Mouse (Mus musculus) intestine, embryonic 16.5 days (tissue): ENCODE measurements at regions not wholly inside any gene's neighbourhood (a gene's known extent, or its start where the extent isn't known, plus 50 kb on each side); places are given as distances from the start of the nearest gene placed in this dataset.
"Not testable (repeated sequence)": the region's sequence is repeated elsewhere in the genome, so short reads cannot be mapped to it uniquely, and the experiment has no call there.

ENCODE experiments used
- ATAC-seq: fragments of 200-750 bp; cut with Nextera tagmentation; 2 replicates; pipeline ENCODE4 v1.8.0; 2017; ENCODE audit warnings: moderate TSS enrichment, moderate library complexity
- H3K27ac ChIP-seq: fragments of 300-500 bp; sonication (generic); 2 replicates; pipeline ENCODE4 v1.5.1; 2014; ENCODE audit warnings: mild to moderate bottlenecking, low read length
- H3K27me3 ChIP-seq: fragments of 300-500 bp; sonication (generic); replicated peaks from 2 replicates; pipeline ENCODE4 v1.6.1; 2014; ENCODE audit warnings: low read length, control low read depth, mixed read lengths; ENCODE audit not compliant: control insufficient read depth, insufficient read depth
- H3K36me3 ChIP-seq: fragments of 300-500 bp; sonication (generic); 2 replicates; pipeline ENCODE4 v1.6.1; 2014; ENCODE audit warnings: low read length, control low read depth; ENCODE audit not compliant: control insufficient read depth, insufficient read depth
- H3K4me1 ChIP-seq: fragments of 300-500 bp; sonication (generic); 2 replicates; pipeline ENCODE4 v1.6.1; 2014; ENCODE audit warnings: low read length, control low read depth, mixed read lengths; ENCODE audit not compliant: control insufficient read depth, insufficient read depth
- H3K4me2 ChIP-seq: fragments of 300-500 bp; sonication (generic); 2 replicates; pipeline ENCODE4 v1.6.1; 2014; ENCODE audit warnings: low read depth, low read length, control low read depth
- H3K4me3 ChIP-seq: fragments of 300-500 bp; sonication (generic); 2 replicates; pipeline ENCODE4 v1.5.1; 2014; ENCODE audit warnings: mild to moderate bottlenecking, low read length
- H3K9ac ChIP-seq: fragments of 300-500 bp; sonication (generic); 2 replicates; pipeline ENCODE4 v1.6.1; 2014; ENCODE audit warnings: low read depth, low read length
- H3K9me3 ChIP-seq: fragments of 300-500 bp; sonication (generic); 2 replicates; pipeline ENCODE4 v1.6.1; 2016; ENCODE audit warnings: low read length, control low read depth; ENCODE audit not compliant: control insufficient read depth
- WGBS: fragments of 180-500 bp; shearing (Covaris S2); extraction: QIAGEN DNeasy Blood & Tissue Kit; methylation state at CpG from one replicate; pipeline ENCODE4 v1.1.7; 2014; 5-methylcytosine and 5-hydroxymethylcytosine counted together

DNA sequence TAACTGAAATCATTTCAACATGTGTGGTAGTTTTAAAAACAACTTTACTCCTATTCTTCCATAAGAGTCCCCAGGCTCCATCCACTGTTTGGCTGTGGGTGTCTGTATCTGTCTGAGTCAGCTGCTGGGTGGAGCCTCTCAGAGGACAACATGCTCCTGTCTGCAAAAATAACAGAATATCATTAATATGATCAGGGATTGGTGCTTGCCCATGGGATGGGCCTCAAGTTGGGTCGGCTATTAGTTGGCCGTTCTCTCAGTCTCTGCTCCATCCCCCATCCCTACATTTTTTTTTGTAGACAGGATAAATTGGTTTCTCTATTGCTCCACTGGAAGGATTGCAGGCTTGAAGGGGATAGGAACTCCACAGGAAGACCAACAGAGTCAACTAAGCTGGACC, 108.5 kb upstream of the Fgf16 start:
- 93% methylated on average over 2 of the region's 2 CpGs for WGBS
- not testable (repeated sequence) for ATAC-seq, H3K4me2 ChIP-seq, H3K4me3 ChIP-seq, H3K9me3 ChIP-seq, H3K27ac ChIP-seq, H3K4me1 ChIP-seq, H3K27me3 ChIP-seq, H3K36me3 ChIP-seq, H3K9ac ChIP-seq

DNA sequence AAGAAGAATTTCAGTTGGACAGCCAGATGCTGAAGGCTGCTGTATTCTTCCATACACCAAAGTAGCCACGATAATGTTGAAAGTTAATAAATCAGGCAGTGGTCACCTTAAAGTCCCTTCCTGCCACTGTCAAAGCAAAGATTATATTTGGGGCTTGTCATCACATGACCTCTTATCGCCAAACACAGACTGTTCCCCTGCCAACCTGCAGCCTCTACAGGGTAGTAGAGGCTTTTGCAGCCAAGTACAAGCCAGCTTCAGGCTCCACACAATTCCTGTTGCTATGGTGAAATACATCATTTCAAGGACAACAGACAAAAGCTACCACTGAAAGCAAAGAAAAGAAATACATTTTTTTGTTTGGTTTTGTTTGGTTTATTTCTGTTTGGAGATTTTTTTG, 93.5 kb upstream of the Fgf16 start:
- Histone ChIP-seq H3K27ac (no peak overlapping the region), H3K4me2 (no peak overlapping the region), H3K36me3 (no peaks in the 10 kb centered on the region), H3K9me3 (no peaks in the 10 kb centered on the region), H3K4me1 (no peaks in the 10 kb centered on the region), H3K9ac (no peak overlapping the region), H3K27me3 (no peaks in the 10 kb centered on the region), H3K4me3 (no peak overlapping the region)
- ATAC-seq, result no peak
- WGBS, result 83% methylated on average over 2 of the region's 2 CpGs

- H3K36me3 ChIP-seq, result no peaks in the 10 kb centered on the region
- no peak overlapping the region for H3K27ac ChIP-seq
- no peak overlapping the region for H3K9ac ChIP-seq
- 47% methylated on average over 4 of the region's 4 CpGs for WGBS
- no peaks in the 10 kb centered on the region for H3K27me3 ChIP-seq
- no peaks in the 10 kb centered on the region for H3K9me3 ChIP-seq
- no peak overlapping the region for H3K4me3 ChIP-seq
- no peaks in the 10 kb centered on the region for H3K4me1 ChIP-seq
- no peak for ATAC-seq
- H3K4me2 ChIP-seq, result no peak overlapping the region
Measured at GRCm38 (mm10) chrX:105671247-105671646, 92.8 kb upstream of the Fgf16 start.

DNA sequence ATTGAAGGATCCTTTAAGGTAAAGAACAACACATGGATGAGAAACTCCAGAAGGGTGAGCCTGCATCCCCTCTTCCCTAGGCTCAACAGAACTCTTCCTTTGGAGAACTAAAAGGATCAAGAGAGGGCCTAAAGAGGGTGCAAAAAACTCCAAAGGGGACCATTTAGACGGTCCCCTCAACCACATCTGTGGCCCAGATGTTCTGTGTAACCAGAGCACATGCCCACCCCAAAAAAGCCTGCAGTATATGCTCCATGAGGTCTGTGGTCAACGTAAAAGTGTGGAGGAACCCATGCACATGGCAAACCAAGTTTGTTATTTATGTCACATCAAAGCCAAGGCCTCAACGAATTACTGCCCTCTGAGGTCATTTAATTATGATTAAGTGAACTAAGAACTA, 89.2 kb upstream of the Fgf16 start:
- Histone ChIP-seq H3K4me1 (no peaks in the 10 kb centered on the region), H3K9ac (no peak overlapping the region), H3K27ac (no peak overlapping the region), H3K27me3 (no peaks in the 10 kb centered on the region), H3K9me3 (no peaks in the 10 kb centered on the region), H3K4me2 (no peak overlapping the region), H3K36me3 (no peaks in the 10 kb centered on the region), H3K4me3 (no peak overlapping the region)
- ATAC-seq, result no peak
- WGBS, result 62% methylated on average over 3 of the region's 3 CpGs

DNA sequence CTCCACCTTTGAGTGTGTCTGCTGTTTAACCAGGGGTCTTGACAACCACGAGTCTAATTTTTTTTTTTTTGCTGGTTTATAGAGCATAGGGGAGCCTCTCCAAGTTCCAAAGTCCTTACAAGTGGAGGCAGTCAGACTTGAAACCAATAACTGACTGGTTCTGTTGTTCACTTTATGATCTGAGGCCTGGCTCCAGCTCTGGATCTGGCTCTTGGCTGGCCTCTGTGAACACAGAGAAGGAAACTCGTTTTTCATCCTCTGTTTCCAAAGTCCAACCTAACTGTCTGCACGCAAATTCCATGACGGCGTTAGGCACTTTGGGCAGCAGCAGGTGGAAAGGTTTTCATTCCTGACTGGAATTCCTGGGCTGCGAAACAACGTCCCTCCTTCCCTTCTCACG, 80.4 kb upstream of the Fgf16 start:
- Histone ChIP-seq H3K36me3 (no peaks in the 10 kb centered on the region), H3K4me1 (no peaks in the 10 kb centered on the region), H3K27ac (no peak overlapping the region), H3K9me3 (no peaks in the 10 kb centered on the region), H3K4me3 (no peak overlapping the region), H3K9ac (no peak overlapping the region), H3K27me3 (no peaks in the 10 kb centered on the region), H3K4me2 (no peak overlapping the region)
- WGBS, result 49% methylated on average over 8 of the region's 8 CpGs
- peak; percentile 82 for ATAC-seq

- 50% methylated on average over 4 of the region's 4 CpGs for WGBS
- Histone ChIP-seq H3K36me3 (no peaks in the 10 kb centered on the region), H3K4me1 (no peaks in the 10 kb centered on the region), H3K27me3 (no peaks in the 10 kb centered on the region), H3K27ac (no peak overlapping the region), H3K4me3 (no peak overlapping the region), H3K4me2 (no peak overlapping the region), H3K9ac (no peak overlapping the region), H3K9me3 (no peaks in the 10 kb centered on the region)
- peak; percentile 89 for ATAC-seq
Measured at GRCm38 (mm10) chrX:105684433-105684832, 79.6 kb upstream of the Fgf16 start.

DNA sequence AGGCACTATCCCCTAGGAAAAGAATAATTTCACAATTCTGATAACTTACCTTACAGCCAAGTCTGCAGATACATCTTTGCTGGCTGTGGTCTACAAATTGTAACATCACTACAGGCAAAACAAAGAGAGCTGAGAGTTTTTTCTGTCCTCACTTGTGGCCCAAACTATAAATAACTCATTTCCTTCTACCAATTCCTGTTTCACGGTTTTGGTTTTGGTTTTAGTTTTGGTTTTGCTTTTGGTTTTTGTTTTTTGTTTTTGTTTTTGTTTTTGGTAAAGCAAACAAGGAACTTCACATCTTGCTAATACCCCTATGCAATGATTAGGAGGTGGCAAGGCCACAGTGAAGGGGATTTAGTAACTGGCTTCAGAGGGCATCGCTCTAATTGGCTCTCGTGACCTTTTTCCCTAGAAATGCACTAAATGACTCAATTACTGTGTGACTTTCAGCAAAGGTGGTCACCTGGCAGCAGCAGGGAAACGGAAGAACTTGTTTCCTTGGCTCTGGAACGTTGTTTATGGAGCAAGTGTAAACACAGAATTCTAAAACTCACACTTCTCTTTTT, 53.3 kb upstream of the Fgf16 start:
- Histone ChIP-seq H3K9ac (no peak overlapping the region), H3K4me1 (no peaks in the 10 kb centered on the region), H3K4me2 (no peak overlapping the region), H3K4me3 (no peak overlapping the region), H3K27me3 (0 out of 2 replicates have a peak, but pooled peaks cover 2% of the 10 kb centered on the region), H3K9me3 (no peaks in the 10 kb centered on the region), H3K27ac (no peak overlapping the region), H3K36me3 (no peaks in the 10 kb centered on the region)
- 53% methylated on average over 5 of the region's 5 CpGs for WGBS
- ATAC-seq, result no peak
